Mouse (Mus musculus) naive thymus-derived CD4-positive, alpha-beta T cell, adult 2 months (primary cell): ENCODE measurements around the gene Spcs3.
"Not testable (repeated sequence)": the region's sequence is repeated elsewhere in the genome, so short reads cannot be mapped to it uniquely, and the experiment has no call there.

Experiments used
- DNase-seq: peaks from one replicate; pipeline ENCODE4 v3.0.0-alpha.2; 2011; ENCODE audit warnings: low read depth

Spcs3 gene

DNA sequence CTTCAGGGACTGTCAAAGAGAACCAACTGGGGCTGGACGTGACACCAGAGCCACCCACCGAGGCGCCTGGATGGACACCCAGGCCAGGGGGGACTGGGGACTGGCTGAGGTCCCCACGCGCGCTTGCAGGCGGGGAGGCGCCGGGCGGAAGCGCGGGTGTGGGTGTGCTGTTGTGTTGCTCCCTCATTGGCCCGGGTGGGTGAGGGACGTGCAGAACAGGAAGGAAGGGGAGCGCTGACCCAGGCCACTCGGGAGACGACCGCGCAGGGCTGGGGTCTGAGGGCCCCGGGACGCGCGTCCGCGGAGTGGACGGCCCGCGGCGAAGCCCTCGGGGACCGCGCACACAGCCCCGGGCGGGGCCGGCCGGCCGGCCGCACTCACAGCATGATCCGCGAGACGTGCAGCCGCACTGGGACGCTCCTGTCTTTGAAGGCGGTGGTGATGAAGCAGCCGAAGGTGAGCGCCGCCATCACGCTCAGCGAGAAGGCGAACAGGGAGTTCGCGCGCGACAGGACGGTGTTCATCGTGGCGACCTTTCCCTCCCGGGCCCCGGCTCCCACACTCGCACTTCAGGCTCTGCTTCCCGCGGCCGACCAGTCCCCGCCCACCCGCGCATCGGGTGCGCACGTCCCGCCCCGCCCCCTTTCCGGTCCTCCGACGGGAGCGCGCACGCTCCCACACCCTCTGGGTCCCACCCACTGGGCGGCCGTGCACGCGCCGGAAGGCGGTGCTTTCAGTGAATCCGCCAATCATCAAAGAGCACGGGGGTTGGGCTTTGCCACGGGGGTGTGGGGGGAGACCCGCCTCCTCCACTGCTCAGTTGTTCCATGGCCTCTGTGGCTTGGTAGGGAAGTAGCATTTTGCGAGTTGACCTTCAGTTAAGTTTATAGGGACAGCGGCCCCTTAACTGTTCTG, at the start of gene Spcs3, which contains the start of gene Asb5:
TSS of gene Spcs3 (minus strand) at position 617 of the 915 bp plus-strand sequence.
TSS of gene Asb5 (plus strand) at position 199 of the 915 bp plus-strand sequence.
- DNase-seq, result peak; percentile 97

DNA sequence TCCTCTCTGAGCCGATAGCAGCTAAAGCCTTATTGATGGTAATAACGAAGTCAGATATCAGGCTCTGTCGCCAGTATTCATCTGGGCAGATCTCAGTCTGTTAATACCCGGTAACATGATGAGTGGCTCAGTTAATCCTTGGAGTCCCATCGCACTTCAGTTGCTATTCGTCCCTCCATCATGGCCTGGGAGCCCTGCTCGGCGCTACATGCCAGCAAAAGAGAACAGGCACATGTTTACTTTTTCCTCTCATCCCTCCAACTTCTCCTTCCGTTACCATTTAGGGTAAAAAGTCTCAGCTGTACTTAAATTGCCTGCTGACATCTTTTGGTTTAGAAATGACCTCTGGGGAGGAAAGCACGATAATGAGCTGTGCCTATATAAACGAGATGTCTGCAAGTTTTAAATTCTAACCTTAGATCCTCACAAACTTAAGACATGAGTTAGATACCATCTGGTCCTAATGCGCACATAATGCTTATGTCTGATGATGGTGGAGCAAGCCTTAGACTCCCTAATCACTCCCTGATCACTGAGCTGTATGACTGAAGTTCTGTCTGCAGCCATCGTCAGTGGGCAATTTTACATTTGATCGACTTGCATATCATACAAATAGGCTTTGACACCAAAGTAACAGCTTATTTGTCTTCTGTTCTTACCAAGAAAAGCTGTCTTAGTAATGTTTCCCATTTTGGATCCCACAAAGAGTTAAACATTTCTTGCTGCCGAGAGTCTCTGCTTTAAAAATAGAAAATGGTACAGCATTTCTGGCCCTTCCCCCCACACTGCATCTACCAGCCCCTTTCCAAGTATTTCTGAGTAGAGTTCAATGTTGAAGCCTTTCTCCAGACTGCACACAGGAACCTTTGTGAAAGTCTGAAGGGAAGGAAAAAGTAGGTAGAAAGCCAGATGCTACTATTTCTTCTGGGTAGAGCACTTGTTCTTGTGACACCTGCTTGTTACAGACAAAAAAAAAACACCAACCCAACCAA, 41.1 kb upstream of the Spcs3 start:
- no peak for DNase-seq

GRCm38 (mm10) chr8:54567168-54567567, 37.4 kb upstream of the Spcs3 start:
- no peak for DNase-seq

- no peak for DNase-seq
These were observed 35.9 kb upstream of the Spcs3 start for GRCm38 (mm10) chr8:54565603-54566260.

DNA sequence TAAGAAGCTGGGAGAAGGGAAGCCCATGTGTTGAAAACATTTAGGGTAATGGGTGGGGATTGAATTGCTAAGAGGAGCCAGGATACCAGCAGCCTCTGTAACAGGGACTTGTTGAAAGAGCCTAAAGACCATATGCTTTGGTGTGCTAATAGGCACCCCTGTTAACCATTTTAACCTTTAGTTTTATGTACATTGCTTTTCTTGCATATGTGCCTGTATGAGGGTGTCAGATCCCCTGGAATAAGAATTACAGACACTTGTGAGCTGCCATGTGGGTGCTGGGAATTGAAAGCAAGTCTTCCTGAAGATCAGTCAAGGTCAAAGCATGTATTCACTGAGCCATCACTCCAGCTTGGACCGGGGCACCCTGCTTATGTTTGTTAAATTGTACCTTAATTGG, 35.4 kb upstream of the Spcs3 start:
- no peak for DNase-seq

DNA sequence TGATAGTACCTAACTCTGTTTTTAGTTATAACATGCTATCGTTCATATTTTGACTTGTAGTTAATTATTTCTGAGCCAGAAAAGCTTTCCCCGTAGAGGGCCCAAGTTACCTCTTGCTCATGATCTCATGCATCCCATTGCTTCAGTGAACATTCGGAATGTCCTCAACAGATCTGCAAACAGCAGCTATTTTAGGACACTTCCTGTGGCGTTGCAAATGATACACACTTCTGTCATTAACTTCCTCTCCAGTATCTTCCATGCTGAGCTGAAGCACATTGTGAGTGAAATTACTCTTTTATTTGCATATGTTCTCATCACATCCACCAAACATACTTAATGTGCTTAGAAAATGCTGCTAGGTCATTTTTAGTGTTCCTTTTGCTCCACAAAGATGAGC, 32.3 kb upstream of the Spcs3 start:
- no peak for DNase-seq

DNA sequence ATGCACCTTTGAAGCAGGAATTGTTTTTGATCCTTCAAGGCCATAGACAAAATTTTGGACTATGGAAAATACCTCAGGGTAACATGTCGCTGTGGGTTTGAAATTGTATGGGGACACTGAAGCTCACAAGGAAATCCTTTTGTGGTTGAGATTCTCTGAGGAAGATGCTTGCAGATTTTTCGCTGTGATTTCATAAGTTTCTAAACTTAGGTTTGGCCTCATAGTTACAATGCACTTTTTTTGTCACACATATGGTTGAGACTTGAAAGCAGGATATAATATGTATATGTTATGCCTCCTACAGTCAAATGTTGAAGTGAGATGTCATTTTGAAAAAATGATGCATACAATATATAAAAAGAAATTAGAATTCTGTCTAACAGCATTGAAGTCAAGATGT, 25.1 kb upstream of the Spcs3 start:
- DNase-seq, result no peak

DNA sequence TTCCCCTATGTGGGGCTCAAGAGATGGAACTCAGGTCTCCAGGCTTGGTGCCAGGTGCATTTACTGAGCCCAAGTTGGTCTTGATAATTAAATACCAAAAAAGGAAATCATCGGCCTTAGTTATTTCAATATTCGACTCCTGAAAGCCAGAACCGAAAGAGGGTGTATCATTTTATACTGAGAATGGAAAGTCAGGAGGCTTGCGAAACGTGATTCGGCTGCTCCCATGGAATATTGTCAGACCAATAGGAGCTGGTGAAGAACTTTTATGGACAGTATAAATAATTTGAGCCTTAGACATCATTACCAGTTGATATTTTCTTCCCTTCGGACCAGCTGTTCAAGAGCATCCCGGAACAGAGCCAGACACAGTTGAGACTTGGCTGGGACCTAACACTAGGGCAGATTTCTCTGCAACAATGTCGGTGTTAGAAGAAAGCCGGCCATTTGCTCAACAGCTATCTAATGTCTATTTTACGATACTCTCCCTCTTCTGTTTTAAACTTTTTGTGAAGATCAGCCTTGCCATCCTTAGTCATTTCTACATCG, 20.3 kb upstream of the Spcs3 start:
- DNase-seq, result no peak

- DNase-seq, result no peak
These were observed 18.6 kb upstream of the Spcs3 start for GRCm38 (mm10) chr8:54548383-54548782.

- no peak for DNase-seq
These were observed 11.5 kb upstream of the Spcs3 start for GRCm38 (mm10) chr8:54541331-54541730.

DNA sequence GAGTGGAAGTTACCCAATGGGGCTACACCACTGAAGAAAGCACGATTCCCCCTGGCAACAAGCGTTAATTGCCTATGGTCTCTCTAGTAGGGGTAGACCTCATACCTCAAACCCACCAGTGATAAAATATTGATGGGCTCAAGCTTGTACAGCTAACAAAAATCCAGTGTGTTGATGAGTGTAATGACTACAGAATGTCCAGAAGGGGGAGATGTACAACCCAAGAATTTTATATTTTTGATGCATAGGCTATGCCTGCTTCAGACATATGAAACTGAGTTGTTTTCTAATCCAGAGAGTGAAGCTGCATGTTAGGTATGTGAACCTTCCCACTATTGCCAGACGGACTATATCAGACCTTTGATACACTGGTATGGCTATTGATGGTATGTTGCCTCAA, 7.5 kb upstream of the Spcs3 start:
- no peak for DNase-seq

DNA sequence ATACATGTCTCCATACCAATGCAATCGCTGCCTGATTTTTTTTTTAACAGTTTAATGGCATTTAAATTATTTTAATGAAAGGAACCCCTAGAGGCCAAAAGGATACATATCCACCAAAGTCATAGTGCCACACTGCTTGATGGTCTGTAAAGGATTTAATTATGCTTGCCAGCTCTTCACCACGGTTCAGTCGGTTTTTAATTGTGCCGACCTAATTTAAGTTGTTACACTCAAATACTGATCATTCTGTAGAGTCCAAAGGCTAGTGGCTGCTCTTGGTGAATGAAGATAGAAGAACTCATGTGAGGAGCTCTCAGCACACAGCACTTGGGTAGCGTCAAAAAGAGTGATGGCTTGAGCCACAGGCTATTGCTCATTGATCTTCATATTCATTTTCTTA, 5.4 kb upstream of the Spcs3 start:
- no peak for DNase-seq

DNA sequence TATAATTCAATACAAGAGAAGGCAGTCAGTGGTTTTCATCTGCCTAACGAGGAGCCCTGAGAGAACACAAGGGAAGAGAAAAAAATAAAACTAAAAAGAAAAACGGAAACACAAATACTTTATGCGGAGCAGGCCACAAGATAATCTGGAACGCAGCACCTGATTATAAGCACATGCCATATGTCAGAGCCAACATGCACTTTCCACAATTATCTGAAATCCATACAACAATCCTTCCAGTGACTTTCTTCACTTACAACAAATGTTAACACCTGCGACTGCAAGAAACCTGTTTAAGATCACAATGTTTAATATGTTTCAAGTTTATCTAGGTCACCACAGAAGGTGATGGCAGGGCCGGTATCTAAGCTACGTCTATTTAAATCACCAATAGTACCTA, 1.2 kb downstream of the Spcs3 start:
- DNase-seq, result no peak

DNA sequence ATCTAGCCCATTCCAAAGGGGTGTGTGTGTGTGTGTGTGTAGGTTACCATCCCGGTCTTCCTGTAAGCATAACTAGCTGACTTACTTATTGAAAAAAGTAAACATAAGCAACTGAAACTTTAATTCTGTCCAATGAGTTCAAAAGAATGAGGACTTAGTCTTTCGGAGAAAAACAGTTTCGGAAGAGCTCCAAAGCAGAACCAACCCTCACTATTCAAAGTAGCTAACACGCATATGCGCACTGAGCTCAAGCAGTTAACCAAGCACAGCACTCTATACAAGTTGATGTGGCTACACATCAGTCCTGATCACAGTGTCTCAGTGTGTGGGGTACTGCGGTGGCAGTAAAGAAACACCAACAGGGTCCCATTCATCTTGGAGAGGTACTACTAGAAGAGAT, 3.1 kb downstream of the Spcs3 start:
- DNase-seq, result no peak

DNA sequence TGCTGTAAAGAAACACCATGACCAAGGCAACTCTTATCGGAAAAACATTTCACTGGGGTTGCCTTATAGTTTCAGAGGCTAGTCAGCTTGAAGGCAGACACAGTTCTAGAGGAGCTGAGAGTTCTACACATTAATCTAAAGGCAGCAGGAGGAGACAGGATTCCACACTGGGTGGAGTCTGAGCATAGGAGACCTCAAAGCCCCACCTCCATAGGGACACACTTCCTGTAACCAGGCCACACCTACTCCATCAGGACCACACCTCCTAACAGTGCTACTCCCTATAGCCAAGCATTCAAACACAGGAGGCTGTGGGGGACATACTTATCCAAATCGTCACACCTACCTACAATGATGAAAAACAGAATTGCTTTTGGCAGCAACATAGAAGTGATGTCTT, 4.2 kb downstream of the Spcs3 start:
- no peak for DNase-seq

GRCm38 (mm10) chr8:54520516-54520915, 9.3 kb downstream of the Spcs3 start:
- no peak for DNase-seq

GRCm38 (mm10) chr8:54518756-54519460, 10.9 kb downstream of the Spcs3 start:
- no peak for DNase-seq

DNA sequence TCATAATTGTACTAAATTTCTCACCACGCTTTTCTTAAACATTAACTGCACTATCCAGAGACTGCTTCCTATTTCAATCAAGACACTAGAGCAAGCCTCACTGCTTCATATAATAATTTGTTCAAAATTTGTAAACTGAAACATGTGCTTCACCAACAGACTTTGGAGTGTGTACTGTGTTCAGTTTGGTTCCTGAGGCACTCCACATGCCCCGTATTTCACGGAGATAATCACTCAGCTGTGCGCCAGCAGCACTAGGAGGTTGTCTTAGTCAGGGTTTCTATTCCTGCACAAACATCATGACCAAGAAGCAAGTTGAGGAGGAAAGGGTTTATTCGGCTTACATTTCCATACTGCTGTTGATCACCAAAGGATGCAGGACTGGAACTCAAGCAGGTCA, 17.6 kb downstream of the Spcs3 start:
- not testable (repeated sequence) for DNase-seq

DNA sequence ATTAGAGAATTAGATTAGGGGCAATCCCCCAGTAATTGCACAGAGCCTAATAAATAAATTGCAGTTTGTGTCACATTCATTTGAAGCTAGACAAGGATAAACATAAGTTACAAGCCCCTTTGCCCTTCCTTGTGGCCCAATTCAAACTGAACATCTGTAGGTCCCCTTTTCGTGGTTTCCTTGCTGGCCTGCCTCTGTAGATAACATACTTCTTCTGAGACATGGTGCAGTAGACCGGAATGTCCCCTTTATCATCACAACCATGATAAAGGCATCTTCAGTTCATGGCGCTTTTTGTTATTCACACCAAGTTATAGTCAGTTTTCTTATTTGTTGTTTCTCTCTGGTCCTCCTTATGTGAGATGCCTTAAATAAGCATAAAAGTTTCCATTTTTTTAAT, 18.0 kb downstream of the Spcs3 start:
- DNase-seq, result no peak

- DNase-seq, result peak; percentile 25
These were observed 20.5 kb downstream of the Spcs3 start for GRCm38 (mm10) chr8:54509221-54509721.

DNA sequence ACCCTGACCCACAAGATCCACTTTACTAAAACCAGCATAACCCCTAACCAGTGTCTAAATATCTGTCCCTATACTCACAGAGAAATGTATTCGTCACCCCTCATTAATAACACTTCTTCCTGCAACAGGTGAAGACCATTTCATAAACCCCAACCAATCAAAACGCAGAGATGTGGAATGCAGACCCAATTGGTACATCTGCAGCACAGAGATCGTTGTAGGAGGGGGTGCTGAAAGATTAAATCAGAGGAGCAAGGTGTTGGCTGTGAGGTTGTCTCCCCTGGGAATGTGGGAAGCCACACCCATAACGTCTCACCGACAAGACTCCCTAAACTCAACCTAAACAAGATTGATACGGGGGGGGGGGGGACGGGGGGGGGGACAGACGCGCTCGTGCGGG, 21.0 kb downstream of the Spcs3 start:
- no peak for DNase-seq
